Mouse (Mus musculus): ENCODE data around the gene Mymx. TPM values are rescaled to one million over a fixed set of nuclear protein-coding genes. Genes with fewer than 3 reads are reported as not detected.
A peak's percentile ranks its signal among the peaks of the same experiment; 100 is the strongest.

Gene Mymx
- total RNA-seq, 2 experiments from 2014 or later: not detected

GRCm38 (mm10) chr17:45612921-45613320 is 11.0 kb upstream of the Mymx start:
- DNase-seq: no peak
- intact Hi-C loops (cut with DNase I): no loop called here

GRCm38 (mm10) chr17:45612008-45612407 is 10.1 kb upstream of the Mymx start:
- no peak for DNase-seq
- intact Hi-C loops (cut with DNase I): no loop called here

GRCm38 (mm10) chr17:45610144-45610866 is 8.4 kb upstream of the Mymx start:
- DNase-seq: peak; percentile 37 to 60
- intact Hi-C loops (cut with DNase I): no loop called here

GRCm38 (mm10) chr17:45608396-45608795 is 6.5 kb upstream of the Mymx start:
- no peak for DNase-seq
- intact Hi-C loops (cut with DNase I): no loop called here

- intact Hi-C loops (cut with DNase I): no loop called here
- DNase-seq: no peak
These were observed 5.3 kb upstream of the Mymx start for GRCm38 (mm10) chr17:45606992-45607879.

GRCm38 (mm10) chr17:45602984-45603383 is 1.1 kb upstream of the Mymx start:
- DNase-seq: no peak
- intact Hi-C loops (cut with DNase I): no loop called here

- intact Hi-C loops (cut with DNase I): no loop called here
- no peak for DNase-seq
These were observed 577 bp downstream of the Mymx start for GRCm38 (mm10) chr17:45601325-45601724.

- no peak for DNase-seq
- intact Hi-C loops (cut with DNase I): no loop called here
These were observed 1.6 kb downstream of the Mymx start for GRCm38 (mm10) chr17:45600267-45600666.

GRCm38 (mm10) chr17:45599446-45600242 is 2.3 kb downstream of the Mymx start, which contains the start of gene Slc29a1:
Gene Slc29a1, minus strand, starts transcription at chr17:45599606.
- intact Hi-C loops (cut with DNase I): no loop called here

GRCm38 (mm10) chr17:45598891-45599290 is 3.0 kb downstream of the Mymx start:
- intact Hi-C loops (cut with DNase I): no loop called here
- DNase-seq: no peak

More at GRCm38 (mm10) chr17:45599446-45600242, 2.3 kb downstream of the Mymx start, which contains the start of gene Slc29a1:
- peak; percentile 66 to 69 for DNase-seq

- intact Hi-C loops (cut with DNase I): no loop called here
- no peak for DNase-seq
These were observed 3.5 kb downstream of the Mymx start for GRCm38 (mm10) chr17:45598376-45598775.

GRCm38 (mm10) chr17:45597787-45598186 is 4.1 kb downstream of the Mymx start:
- intact Hi-C loops (cut with DNase I): no loop called here
- peak in 1 of 2 experiments; percentile 57 for DNase-seq

- intact Hi-C loops (cut with DNase I): no loop called here
- DNase-seq: peak; percentile 80 to 85
These were observed 5.1 kb downstream of the Mymx start for GRCm38 (mm10) chr17:45596631-45597396.

- peak in 1 of 2 experiments; percentile 38 for DNase-seq
These were observed 6.0 kb downstream of the Mymx start for GRCm38 (mm10) chr17:45595736-45596390.

GRCm38 (mm10) chr17:45594881-45595735 is 6.8 kb downstream of the Mymx start:
- intact Hi-C loops (cut with DNase I): no loop called here
- peak; percentile 83 to 87 for DNase-seq

More at GRCm38 (mm10) chr17:45595736-45596390, 6.0 kb downstream of the Mymx start:
- intact Hi-C loops (cut with DNase I): no loop called here

- DNase-seq: no peak
- intact Hi-C loops (cut with DNase I): no loop called here
These were observed 7.7 kb downstream of the Mymx start for GRCm38 (mm10) chr17:45594195-45594594.

- intact Hi-C loops (cut with DNase I): no loop called here
- no peak for DNase-seq
These were observed 8.4 kb downstream of the Mymx start for GRCm38 (mm10) chr17:45593479-45593878.

Measured in heart, postnatal 36 days (tissue).